Mouse (Mus musculus): Measurements from ENCODE around the gene Piezo1.

GRCm38 (mm10) chr8:122522796-122523651, 28.1 kb downstream of the Piezo1 start:
- no peak for TF ChIP-seq CTCF (IDR thresholded peaks at IDR 0.05; ENCODE audit: low read depth, low read length)
- TF ChIP-seq POLR2A (IDR thresholded peaks at IDR 0.05; ENCODE audit: insufficient read depth, low read length) = no peak
